Mouse (Mus musculus) lung, adult 2 months (tissue): ENCODE data around the gene Psmd3.

Source experiments
- CTCF ChIP-seq: fragments of 200-500 bp; IDR thresholded peaks from 2 replicates; pipeline ENCODE4 v1.5.1; 2011; ENCODE audit warnings: mild to moderate bottlenecking, low read length, control low read depth; ENCODE audit not compliant: insufficient read depth
- POLR2A ChIP-seq: fragments of 200-500 bp; IDR thresholded peaks from 2 replicates; pipeline ENCODE4 v1.6.1; 2011; ENCODE audit warnings: low read depth, mild to moderate bottlenecking, control low read depth, low read length, borderline replicate concordance; ENCODE audit errors: extremely low read depth

DNA sequence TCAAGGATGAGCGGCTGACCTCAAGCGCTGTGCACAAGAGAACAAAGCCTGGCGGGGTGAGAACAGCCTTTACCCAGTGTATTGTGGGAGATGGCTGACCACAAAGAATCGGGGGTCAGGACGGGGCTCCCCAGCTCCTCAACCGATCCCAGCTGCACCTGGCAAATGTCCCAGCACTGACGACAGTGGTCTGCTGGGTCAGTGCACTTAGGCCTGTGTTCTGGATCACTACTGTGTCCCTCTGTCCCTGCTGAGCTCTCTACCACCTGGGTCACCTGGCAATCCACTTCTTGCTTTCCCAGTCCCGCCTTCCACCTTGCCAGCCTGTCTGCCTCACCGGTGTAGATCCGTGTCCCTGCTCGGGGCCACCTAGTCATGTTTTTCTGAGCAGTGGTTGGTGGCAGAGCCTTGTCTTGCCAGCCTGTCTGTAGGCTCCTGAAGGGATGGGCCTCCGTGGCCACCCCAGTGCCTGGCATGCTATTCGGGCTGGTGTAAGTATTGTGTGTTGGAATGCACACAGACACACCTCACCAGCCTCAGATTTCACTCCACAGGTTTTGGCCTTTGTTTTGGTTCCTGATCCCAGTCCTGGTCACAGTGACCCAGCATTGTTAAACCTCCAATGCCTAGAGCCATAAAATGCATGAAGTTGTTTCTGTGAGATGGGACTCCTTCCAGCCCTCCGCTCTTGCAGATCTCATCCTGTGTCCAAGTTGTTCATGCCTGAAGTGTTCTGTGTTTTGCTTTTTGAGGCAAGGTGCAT, 14.3 kb downstream of the Psmd3 start:
- TF ChIP-seq POLR2A (no peak), CTCF (no peak)
